Mouse (Mus musculus) MN1 (cell line): ENCODE measurements at regions not wholly inside any gene's neighbourhood (a gene's known extent, or its start where the extent isn't known, plus 50 kb on each side); places are given as distances from the start of the nearest gene placed in this dataset.
"Not testable (repeated sequence)": the region's sequence is repeated elsewhere in the genome, so short reads cannot be mapped to it uniquely, and the experiment has no call there.

ENCODE experiments used
- DNase-seq: peaks from one replicate; pipeline ENCODE4 v3.0.0-alpha.2; 2016; ENCODE audit warnings: low spot score

DNA sequence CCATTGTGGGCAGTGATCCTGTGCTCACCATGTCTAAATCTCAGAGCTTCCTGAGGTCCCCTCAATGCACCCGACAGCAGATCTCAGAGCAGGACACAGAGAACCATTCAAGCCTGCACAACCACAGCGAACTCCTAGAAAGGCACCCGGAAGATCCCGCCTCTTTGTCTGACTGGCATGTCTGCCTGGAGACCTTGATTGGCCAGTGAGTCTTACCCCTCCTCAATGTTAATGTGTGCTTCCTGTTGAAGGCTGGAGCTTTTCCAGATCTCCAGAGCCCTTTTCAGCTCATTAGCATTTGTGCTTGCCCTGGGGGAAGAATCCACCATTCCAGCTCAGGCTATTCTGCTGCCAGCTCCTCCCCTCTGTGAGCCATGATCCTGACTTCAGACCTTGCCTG is 91.8 kb downstream of the 2410141K09Rik start:
- DNase-seq, result not testable (repeated sequence)

DNA sequence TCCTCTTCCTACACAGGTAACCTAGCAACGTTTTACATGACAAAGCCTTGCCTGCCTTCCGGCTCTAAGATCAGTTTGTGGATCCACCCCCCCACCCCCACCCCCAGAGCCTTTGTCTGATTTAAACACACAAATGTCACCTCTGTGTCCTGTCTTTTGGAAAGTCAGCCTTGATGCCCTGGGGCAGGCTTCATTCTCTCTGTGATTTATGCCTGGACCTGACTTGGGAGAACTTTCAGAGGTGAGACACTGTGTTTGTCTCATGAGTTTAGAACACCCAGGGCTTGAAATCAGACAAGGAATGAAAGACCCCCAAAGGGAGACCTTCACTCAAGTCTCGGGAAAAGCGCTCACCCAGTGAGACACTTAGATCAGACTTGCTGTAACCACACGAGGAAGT is 92.9 kb upstream of the Gm10772 start:
- DNase-seq, result not testable (repeated sequence)

DNA sequence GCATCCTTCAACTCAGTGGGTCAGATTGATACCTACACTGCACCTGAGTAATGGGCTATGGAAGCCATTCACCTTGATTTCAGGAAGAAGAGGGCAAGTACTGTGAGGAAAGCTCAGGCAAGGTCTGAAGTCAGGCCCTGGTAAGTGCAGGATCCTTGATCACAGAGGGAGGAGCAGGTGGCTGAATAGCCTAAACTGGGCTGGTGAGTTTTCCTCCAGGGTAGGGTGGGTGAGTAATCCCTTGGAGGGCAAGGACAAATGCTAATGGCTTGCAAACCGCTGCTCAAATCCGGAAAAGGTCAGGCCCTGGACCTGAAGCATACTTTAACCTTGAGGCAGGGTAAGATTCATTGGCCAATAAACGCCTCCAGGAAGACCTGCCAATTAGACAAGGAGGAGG is 84.4 kb upstream of the Gm10772 start:
- DNase-seq, result peak; percentile 4

DNA sequence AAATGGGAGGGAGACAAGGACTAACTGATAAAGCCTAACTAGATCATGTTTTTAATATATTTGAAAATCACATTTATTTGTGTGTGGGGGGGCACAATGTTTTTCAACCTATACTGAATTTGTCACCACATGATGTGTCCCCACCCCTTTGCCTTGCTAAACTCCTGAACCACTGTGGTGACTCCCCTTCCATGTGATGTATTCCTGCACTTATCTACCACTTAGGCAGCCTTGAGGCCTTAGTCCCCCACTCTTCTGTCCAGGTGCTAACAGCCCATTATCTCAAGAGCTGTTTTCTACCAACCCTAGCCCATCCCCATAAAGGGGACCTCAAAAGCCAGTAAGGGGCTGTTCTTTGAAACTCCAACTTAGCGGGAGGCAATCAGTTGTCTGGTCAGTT is 72.5 kb upstream of the Gm10772 start:
- DNase-seq, result peak; percentile 7

DNA sequence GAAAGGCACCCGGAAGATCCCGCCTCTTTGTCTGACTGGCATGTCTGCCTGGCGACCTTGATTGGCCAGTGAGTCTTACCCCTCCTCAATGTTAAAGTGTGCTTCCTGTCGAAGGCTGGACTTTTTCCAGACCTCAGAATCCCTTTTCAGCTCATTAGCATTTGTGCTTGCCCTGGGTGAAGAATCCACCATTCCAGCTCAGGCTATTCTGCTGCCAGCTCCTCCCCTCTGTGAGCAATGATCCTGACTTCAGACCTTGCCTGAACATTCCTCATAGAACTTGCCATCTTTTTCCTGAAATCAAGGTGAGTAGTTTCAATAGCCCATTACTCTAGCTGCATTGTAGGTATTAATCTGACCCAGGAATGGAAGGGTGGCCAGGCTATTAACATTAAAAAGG is 64.0 kb upstream of the Gm10772 start:
- not testable (repeated sequence) for DNase-seq
